Mouse (Mus musculus) forelimb bud, embryonic 11.5 days (tissue): ENCODE measurements around the gene Gm6460.
"Not testable (repeated sequence)": the region's sequence is repeated elsewhere in the genome, so short reads cannot be mapped to it uniquely, and the experiment has no call there.

ENCODE experiments used
- DNase-seq: peaks from one replicate; pipeline ENCODE4 v3.0.0-alpha.2; 2012; ENCODE audit warnings: low read depth, low spot score

The Gm6460 gene

DNA sequence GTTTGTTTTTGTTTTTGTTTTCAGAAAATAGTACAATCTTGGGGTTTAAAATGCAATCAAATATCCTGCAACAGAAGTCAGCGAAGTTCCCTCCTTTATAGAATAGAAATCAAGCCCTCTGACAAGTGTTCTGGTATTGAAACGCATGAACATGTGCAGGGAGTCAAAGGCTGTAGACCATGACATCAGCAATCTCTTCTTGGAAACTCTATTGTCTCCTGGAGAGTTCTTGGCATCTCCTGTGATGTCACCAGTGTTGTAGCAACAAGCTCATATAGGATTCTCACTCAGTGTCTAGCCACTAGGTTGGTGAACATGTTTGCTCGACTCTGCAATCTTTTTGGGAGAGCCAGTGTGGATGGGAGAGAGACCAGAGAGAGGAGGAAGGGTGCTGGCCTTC, at the start of gene Gm6460:
TSS of gene Gm6460 (plus strand) at position 301 of the 400 bp plus-strand sequence.
- not testable (repeated sequence) for DNase-seq
